Mouse (Mus musculus) retina, embryonic 14.5 days (tissue): ENCODE results near the gene Khdc3.
A peak's percentile ranks its signal among the peaks of the same experiment; 100 is the strongest.
"Not testable (repeated sequence)": the region's sequence is repeated elsewhere in the genome, so short reads cannot be mapped to it uniquely, and the experiment has no call there.

Experiments used
- DNase-seq: peaks from one replicate; pipeline ENCODE4 v3.0.0-alpha.2; 2015; ENCODE audit warnings: low spot score

Gene Khdc3

GRCm38 (mm10) chr9:73102181-73102580 lies 545 bp downstream of the Khdc3 start, which contains the start of gene Gm20509:
Gene Gm20509 (plus strand): TSS chr9:73102470.
- DNase-seq, result no peak

- DNase-seq, result peak; percentile 63
These were observed 1.7 kb downstream of the Khdc3 start for GRCm38 (mm10) chr9:73103159-73103879.

- no peak for DNase-seq
These were observed 2.2 kb downstream of the Khdc3 start for GRCm38 (mm10) chr9:73103880-73104198.

GRCm38 (mm10) chr9:73105141-73105540 lies 3.5 kb downstream of the Khdc3 start:
- no peak for DNase-seq

- no peak for DNase-seq
These were observed 4.1 kb downstream of the Khdc3 start for GRCm38 (mm10) chr9:73105771-73106170.

GRCm38 (mm10) chr9:73112919-73113906 lies 11.6 kb downstream of the Khdc3 start, which contains the start of gene Rsl24d1:
Gene Rsl24d1 (plus strand): TSS chr9:73113426.
- DNase-seq, result peak; percentile 88

- DNase-seq, result not testable (repeated sequence)
These were observed 15.1 kb downstream of the Khdc3 start for GRCm38 (mm10) chr9:73116704-73117103.

GRCm38 (mm10) chr9:73118012-73118411 lies 16.4 kb downstream of the Khdc3 start:
- DNase-seq, result no peak

- peak; percentile 59 for DNase-seq
These were observed 20.1 kb downstream of the Khdc3 start for GRCm38 (mm10) chr9:73121735-73122134.

GRCm38 (mm10) chr9:73125043-73125570 lies 23.5 kb downstream of the Khdc3 start:
- DNase-seq, result no peak

- no peak for DNase-seq
These were observed 25.8 kb downstream of the Khdc3 start for GRCm38 (mm10) chr9:73127457-73127856.

GRCm38 (mm10) chr9:73129875-73130274 lies 28.2 kb downstream of the Khdc3 start:
- DNase-seq, result peak; percentile 19

GRCm38 (mm10) chr9:73130529-73130928 lies 28.9 kb downstream of the Khdc3 start:
- no peak for DNase-seq

GRCm38 (mm10) chr9:73137341-73137886 lies 35.8 kb downstream of the Khdc3 start:
- no peak for DNase-seq
